Mouse (Mus musculus) stomach, postnatal 0 days (tissue): ENCODE measurements around the gene Spats2l. TPM values are rescaled to one million over a fixed set of nuclear protein-coding genes. Genes with fewer than 3 reads are reported as not detected.

Experiments used
- ATAC-seq: fragments of 200-750 bp; cut with Nextera tagmentation; 2 replicates; pipeline ENCODE4 v1.8.0; 2017; ENCODE audit not compliant: low FRiP score, low TSS enrichment
- DNase-seq: peaks from one replicate; pipeline ENCODE4 v3.0.0-alpha.2; 2016; ENCODE audit warnings: low spot score
- H3K27ac ChIP-seq: fragments of 300-500 bp; sonication (generic); replicated peaks from 2 replicates; pipeline ENCODE4 v1.5.1; 2014; ENCODE audit warnings: mild to moderate bottlenecking, control low read depth
- H3K27me3 ChIP-seq: fragments of 300-500 bp; sonication (generic); 2 replicates; pipeline ENCODE4 v1.6.1; 2014; ENCODE audit warnings: low read length; ENCODE audit not compliant: control insufficient read depth, insufficient read depth
- H3K36me3 ChIP-seq: fragments of 300-500 bp; sonication (generic); 2 replicates; pipeline ENCODE4 v1.6.1; 2014; ENCODE audit warnings: low read length, mixed read lengths; ENCODE audit not compliant: control insufficient read depth, insufficient read depth
- H3K4me1 ChIP-seq: fragments of 300-500 bp; sonication (generic); replicated peaks from 2 replicates; pipeline ENCODE4 v1.6.1; 2014; ENCODE audit warnings: antibody characterized with exemption; ENCODE audit not compliant: control insufficient read depth, insufficient read depth
- H3K4me2 ChIP-seq: fragments of 300-500 bp; sonication (generic); replicated peaks from 2 replicates; pipeline ENCODE4 v1.6.1; 2014; ENCODE audit warnings: low read depth, mild to moderate bottlenecking, control low read depth, moderate library complexity
- H3K4me3 ChIP-seq: fragments of 300-500 bp; sonication (generic); 2 replicates; pipeline ENCODE4 v1.5.1; 2014; ENCODE audit warnings: low read depth, low read length, control low read depth
- H3K9ac ChIP-seq: fragments of 300-500 bp; sonication (generic); 2 replicates; pipeline ENCODE4 v1.6.1; 2014; ENCODE audit warnings: mild to moderate bottlenecking, low read length, control low read depth, mixed read lengths
- H3K9me3 ChIP-seq: fragments of 300-500 bp; sonication (generic); 2 replicates; pipeline ENCODE4 v1.6.1; 2016; ENCODE audit warnings: low read length; ENCODE audit not compliant: control insufficient read depth
- CTCF ChIP-seq: IDR thresholded peaks from 2 replicates; pipeline ENCODE4 v1.5.1; 2016; ENCODE audit warnings: antibody characterized with exemption, low read depth, mild to moderate bottlenecking, moderate library complexity
- EP300 ChIP-seq: optimal IDR thresholded peaks from 2 replicates; pipeline ENCODE3; 2016; ENCODE audit warnings: antibody characterized with exemption
- WGBS: fragments of 180-500 bp; shearing (Covaris S2); extraction: QIAGEN DNeasy Blood & Tissue Kit; methylation state at CpG from one replicate; pipeline ENCODE4 v1.1.7; 2014; 5-methylcytosine and 5-hydroxymethylcytosine counted together
- polyA plus RNA-seq: library from polyadenylated mRNA; unstranded; fragments of >200 nt; fragmentation: Nextera tagmentation; extraction: Ambion mirVana; gene quantifications from 2 replicates; pipeline ENCODE4 v1.2.1, GENCODE M21; 2015

The Spats2l gene
- 59.4 and 73.8 TPM in 2 replicates for polyA plus RNA-seq

GRCm38 (mm10) chr1:57774001-57774667 lies at the start of gene Spats2l:
Gene Spats2l (plus strand): TSS chr1:57774162.
- DNase-seq = peak; percentile 62
- no peaks in the 10 kb centered on the region for H3K9me3 ChIP-seq
- H3K36me3 ChIP-seq = no peaks in the 10 kb centered on the region
- H3K4me3 ChIP-seq = peak within 1 kb of the TSS; percentile 92
- no peaks in the 10 kb centered on the region for H3K27me3 ChIP-seq
- peak; percentile 65 for ATAC-seq
- H3K4me1 ChIP-seq = no peaks in the 10 kb centered on the region
- WGBS = 1% methylated on average over 22 of the region's 22 CpGs
- H3K9ac ChIP-seq = peak within 1 kb of the TSS; percentile 95
- peak within 1 kb of the TSS; percentile 88 for H3K4me2 ChIP-seq
- peak within 1 kb of the TSS; percentile 97 for H3K27ac ChIP-seq
- TF ChIP-seq EP300 (no peak), CTCF (peak; percentile 67)

GRCm38 (mm10) chr1:57725268-57725667 lies 48.7 kb upstream of the Spats2l start:
- no peaks in the 10 kb centered on the region for H3K9me3 ChIP-seq
- ATAC-seq (no peak), DNase-seq (no peak)
- WGBS = 83% methylated on average over 5 of the region's 5 CpGs
- H3K36me3 ChIP-seq = no peaks in the 10 kb centered on the region
- no peak overlapping the region for H3K4me2 ChIP-seq
- H3K9ac ChIP-seq = no peak overlapping the region
- H3K27ac ChIP-seq = no peak overlapping the region
- H3K4me1 ChIP-seq = no peaks in the 10 kb centered on the region
- no peak for TF ChIP-seq CTCF
- TF ChIP-seq EP300 = no peak
- no peaks in the 10 kb centered on the region for H3K27me3 ChIP-seq
- no peak overlapping the region for H3K4me3 ChIP-seq

- no peak for ATAC-seq
- WGBS = 43% methylated on average over 4 of the region's 4 CpGs
- H3K36me3 ChIP-seq = no peaks in the 10 kb centered on the region
Measured at GRCm38 (mm10) chr1:57735877-57736276, 38.1 kb upstream of the Spats2l start.

GRCm38 (mm10) chr1:57741740-57742139 lies 32.2 kb upstream of the Spats2l start:
- Histone ChIP-seq H3K9me3 (no peaks in the 10 kb centered on the region), H3K27me3 (no peaks in the 10 kb centered on the region), H3K36me3 (no peaks in the 10 kb centered on the region), H3K4me1 (no peaks in the 10 kb centered on the region), H3K4me3 (no peak overlapping the region), H3K4me2 (no peak overlapping the region), H3K9ac (no peak overlapping the region), H3K27ac (no peak overlapping the region)
- TF ChIP-seq CTCF = no peak
- no peak for TF ChIP-seq EP300
- DNase-seq = peak; percentile 16
- WGBS = 45% methylated on average over 8 of the region's 8 CpGs
- ATAC-seq = no peak

More at GRCm38 (mm10) chr1:57735877-57736276, 38.1 kb upstream of the Spats2l start:
- no peaks in the 10 kb centered on the region for H3K9me3 ChIP-seq
- no peak overlapping the region for H3K4me3 ChIP-seq
- no peak for DNase-seq
- no peaks in the 10 kb centered on the region for H3K27me3 ChIP-seq
- no peak overlapping the region for H3K27ac ChIP-seq
- H3K9ac ChIP-seq = no peak overlapping the region
- no peak overlapping the region for H3K4me2 ChIP-seq
- H3K4me1 ChIP-seq = no peaks in the 10 kb centered on the region
- TF ChIP-seq CTCF = no peak
- TF ChIP-seq EP300 = no peak

GRCm38 (mm10) chr1:57742266-57742665 lies 31.7 kb upstream of the Spats2l start:
- ATAC-seq (no peak), DNase-seq (no peak)
- Histone ChIP-seq H3K4me1 (no peaks in the 10 kb centered on the region), H3K9ac (no peak overlapping the region), H3K9me3 (no peaks in the 10 kb centered on the region), H3K4me2 (no peak overlapping the region), H3K27me3 (no peaks in the 10 kb centered on the region), H3K4me3 (no peak overlapping the region), H3K27ac (no peak overlapping the region), H3K36me3 (no peaks in the 10 kb centered on the region)
- TF ChIP-seq EP300 (no peak), CTCF (no peak)
- WGBS = 63% methylated on average over 2 of the region's 2 CpGs

- no peak overlapping the region for H3K9ac ChIP-seq
- H3K27me3 ChIP-seq = no peaks in the 10 kb centered on the region
- no peaks in the 10 kb centered on the region for H3K36me3 ChIP-seq
- no peaks in the 10 kb centered on the region for H3K9me3 ChIP-seq
- H3K4me2 ChIP-seq = no peak overlapping the region
- TF ChIP-seq CTCF (no peak), EP300 (no peak)
- ATAC-seq (no peak), DNase-seq (no peak)
- no peak overlapping the region for H3K4me3 ChIP-seq
- H3K4me1 ChIP-seq = no peaks in the 10 kb centered on the region
- no peak overlapping the region for H3K27ac ChIP-seq
- 49% methylated on average over 3 of the region's 3 CpGs for WGBS
Measured at GRCm38 (mm10) chr1:57751781-57752180, 22.2 kb upstream of the Spats2l start.
